Mouse (Mus musculus): ENCODE results near the gene Slc7a4.

Gene Slc7a4

DNA sequence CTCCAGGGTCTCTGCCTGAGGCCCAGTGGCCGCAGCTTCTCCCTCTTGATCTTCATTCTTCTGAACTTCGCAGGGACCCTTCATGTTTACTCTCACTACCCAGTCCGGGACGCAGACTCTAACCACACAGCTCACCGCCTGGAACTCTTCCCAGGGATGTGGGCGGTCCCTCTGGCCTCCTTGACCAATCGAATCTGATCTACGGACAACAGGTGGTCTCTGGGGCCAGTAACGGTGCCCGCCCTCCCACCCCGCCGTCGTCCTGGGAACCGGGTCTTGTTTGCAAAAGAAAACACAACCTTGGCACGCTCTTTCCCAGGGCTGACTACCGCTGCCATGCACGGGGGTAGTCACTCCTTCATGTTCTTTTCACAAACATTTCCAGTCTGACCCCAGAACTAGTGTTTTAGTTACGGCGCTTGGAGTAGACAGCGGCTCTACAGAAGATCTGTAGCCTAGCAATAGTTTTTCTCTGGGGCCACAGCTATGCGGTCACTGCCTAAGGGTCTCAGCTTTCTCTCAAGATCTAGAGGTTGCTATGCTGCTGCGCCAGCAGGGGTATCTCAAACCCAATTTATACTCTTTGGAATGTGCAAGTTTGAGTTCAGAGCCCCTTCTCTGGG is 21.8 kb downstream of the Slc7a4 start, which contains the start of gene Lrrc74b:
Gene Lrrc74b, minus strand, starts transcription at position 120 of the 623 bp plus-strand sequence.
- DNase-seq = peak; percentile 98

- DNase-seq = peak; percentile 80
These were observed 23.5 kb downstream of the Slc7a4 start for GRCm38 (mm10) chr16:17559396-17560027.

DNA sequence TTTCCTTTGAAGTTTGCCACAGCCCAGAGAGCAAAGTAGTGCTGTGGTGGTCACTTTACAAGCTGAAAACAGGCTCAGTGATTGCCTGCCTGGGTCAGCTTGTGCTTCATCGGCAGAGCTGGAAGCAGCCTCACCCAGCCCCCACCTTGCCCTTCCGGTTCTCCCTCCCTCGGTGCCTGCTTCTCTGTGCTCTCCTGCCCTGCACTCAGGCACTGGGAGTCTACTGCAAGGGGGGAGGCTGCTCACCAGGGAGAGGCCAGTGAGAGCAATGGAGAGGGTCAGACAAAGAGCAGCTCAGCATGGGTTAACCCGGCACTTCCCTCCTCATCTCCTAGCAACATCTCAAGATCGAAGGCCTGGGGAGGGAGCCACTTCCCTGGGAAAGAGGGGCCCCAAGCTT is 24.2 kb downstream of the Slc7a4 start:
- DNase-seq = no peak

DNA sequence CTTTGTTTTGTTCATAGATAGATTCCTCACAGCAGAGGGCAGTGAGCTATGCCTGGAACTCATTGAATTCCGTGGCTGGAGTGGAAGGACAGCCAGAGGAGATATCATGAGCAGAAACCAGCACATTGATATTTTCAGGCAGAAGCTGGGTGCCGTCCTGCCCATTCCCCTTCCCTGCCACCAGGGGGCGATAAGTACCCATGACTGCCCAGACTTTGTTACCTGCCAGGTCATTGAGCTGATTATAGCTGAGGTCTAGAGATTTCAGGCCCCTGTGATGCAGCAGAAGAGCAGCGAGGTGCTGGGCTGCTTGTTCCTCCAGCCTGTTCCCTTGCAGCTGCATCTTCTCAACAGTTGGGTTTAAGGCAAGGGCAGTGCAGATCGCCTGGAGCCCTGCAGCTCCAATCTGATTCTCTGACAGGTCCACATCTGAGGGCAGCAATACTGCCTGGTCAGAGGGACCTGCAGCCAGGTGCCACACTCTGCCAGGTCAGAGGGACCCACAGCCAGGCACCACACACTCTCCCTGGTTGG is 25.0 kb downstream of the Slc7a4 start:
- peak; percentile 92 for DNase-seq

DNA sequence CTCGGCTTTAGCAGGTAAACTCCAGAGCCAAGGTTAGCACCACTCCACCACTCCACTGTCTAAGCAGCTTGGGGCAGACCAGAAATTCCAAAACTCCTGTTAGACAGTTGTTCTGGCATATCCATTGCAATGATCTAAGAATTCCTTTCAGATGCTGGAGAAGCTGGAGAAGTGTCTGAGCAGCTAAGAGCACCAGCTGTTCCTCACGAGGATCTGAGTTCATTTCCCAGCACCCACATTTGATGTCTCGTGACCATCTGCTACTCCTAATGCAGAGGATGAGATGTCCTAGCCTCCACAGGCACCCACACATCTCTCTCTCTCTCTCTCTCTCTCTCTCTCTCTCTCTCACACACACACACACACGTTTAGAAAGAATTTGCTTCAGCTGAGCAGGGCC is 26.1 kb downstream of the Slc7a4 start:
- no peak for DNase-seq

DNA sequence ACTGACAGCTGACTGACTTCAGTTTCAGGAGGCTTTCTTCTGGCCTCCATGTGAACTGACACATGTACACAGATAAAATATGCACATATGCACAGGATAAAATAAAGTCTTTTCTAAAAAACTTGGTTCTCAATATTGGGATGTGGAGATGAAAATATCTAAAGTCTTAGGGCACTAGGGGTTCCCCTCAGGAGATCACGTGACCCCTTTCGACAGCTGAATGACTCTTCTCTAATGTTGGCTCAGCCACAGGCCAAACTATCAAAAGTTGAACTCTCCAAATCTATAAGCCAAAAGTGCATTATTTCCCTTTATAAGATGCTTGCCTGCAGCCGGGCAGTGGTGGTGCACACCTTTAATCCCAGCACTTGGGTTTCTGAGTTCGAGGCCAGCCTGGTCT is 26.8 kb downstream of the Slc7a4 start:
- DNase-seq = no peak

- DNase-seq = peak; percentile 88
These were observed 28.3 kb downstream of the Slc7a4 start for GRCm38 (mm10) chr16:17554702-17555101.

DNA sequence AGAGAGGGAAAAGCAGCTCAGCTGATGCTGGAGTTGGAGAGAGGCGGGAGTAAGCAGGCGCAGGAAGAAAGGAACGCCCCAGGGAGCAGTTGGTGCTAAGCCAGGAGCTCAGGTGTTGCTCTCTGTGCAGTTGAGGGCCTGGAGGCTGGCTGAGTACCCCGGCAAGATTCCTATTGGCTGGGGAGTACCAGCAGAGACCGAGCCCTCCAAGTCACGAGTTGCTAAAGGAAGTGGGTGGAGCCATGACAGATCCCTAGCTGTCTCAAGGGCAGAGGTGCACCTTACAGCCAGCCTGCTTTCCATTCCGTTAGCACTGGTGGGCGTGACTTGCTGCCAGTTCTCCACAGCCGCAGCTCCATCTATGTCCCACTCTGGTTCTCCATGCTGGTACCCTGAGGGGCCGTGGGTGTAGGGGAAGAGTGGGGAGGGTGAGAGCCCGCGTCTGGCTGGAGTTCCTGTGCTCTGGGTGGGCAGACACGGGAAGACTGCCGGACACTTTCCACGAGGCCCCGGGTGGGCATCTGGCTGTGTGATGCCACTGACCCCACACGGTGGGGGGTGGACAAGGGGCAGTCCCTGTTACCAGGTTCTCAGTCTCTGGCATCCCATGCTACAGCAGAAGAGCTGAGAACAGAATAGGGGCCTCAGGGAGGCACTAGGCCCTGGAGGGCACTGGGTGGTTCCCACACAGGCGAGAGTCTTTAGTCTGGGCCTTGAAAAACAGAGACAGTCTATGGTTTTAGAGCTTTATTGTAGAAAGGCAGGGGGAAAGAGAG is 28.9 kb downstream of the Slc7a4 start:
- DNase-seq = peak; percentile 97

DNA sequence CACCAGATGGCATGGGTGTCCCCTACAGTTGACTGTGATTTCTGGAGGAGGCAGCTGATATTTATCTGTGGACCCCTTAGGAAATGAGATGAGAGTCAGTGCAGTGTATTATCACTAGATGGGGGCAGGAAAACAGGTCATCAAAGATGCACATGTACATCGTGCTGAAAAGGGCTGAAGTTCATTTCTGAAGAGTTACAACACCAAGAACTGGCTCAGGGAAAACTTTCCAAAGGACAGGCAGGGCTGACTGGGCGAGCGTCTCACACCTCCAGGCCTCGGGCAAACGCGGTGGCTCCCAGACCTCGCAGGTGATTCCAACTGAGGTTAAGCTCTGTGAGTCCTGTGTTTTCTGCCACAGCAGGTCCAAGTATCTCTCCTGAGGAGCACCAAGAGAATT is 30.2 kb downstream of the Slc7a4 start:
- DNase-seq = no peak

DNA sequence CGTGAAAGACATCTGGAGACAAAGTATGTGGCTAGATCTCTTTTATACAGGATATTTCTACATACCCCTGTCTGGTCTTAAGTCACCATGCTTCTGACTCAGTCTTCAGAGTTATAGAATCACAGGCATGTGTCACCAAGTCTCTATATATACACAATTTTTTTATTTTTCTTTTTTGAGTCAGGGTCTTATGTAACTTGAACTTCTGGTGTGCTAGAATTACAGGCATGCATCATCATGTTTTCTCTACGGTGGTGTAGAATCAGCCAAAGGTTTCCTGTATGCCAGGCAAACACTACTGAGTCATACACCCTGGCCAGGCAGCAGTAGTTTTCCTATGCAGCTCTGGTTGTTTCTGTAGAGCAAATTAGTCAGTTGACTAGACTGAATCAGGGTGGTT is 40.4 kb downstream of the Slc7a4 start:
- no peak for DNase-seq

GRCm38 (mm10) chr16:17536584-17536983 is 46.4 kb downstream of the Slc7a4 start:
- DNase-seq = no peak

- DNase-seq = peak; percentile 86
These were observed 50.2 kb downstream of the Slc7a4 start for GRCm38 (mm10) chr16:17532676-17533329.

GRCm38 (mm10) chr16:17532271-17532670 is 50.7 kb downstream of the Slc7a4 start:
- DNase-seq = peak; percentile 83

DNA sequence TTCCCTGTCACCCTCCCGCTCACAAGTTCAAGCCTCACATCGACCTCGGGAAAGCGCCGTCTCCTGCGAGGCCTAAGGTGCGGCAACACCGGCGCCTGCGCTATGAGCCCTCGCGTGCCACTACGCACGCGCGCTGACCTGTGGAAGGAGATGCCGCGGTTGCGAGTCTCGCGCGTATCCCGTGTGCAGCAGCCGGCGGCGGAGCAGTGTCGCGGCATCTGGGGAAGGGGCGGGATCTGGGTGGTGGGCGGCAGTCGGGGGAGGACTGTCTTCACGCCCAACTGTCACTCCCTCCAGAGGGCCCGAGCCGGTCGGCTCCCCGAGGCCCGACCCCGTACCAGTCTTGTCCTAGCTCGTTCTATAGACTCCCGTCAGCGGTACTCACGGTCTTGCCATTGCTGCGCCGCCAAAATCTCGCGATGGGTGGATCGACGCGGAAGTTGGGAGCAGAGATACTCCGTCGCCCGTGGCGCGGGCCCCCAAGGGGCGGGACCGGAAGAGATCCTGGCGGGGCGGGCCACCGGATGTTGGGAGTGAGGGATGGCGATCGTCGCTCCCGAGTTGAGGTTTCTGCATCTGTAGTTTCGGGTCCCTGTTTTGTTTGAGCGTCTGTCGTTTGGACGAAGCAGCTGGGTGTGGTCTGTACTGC is 52.2 kb downstream of the Slc7a4 start, which contains the start of gene Thap7:
Gene Thap7, minus strand, starts transcription at position 497 of the 649 bp plus-strand sequence.
- DNase-seq = peak; percentile 100

- DNase-seq = peak; percentile 94
These were observed 52.9 kb downstream of the Slc7a4 start for GRCm38 (mm10) chr16:17529981-17530586.

DNA sequence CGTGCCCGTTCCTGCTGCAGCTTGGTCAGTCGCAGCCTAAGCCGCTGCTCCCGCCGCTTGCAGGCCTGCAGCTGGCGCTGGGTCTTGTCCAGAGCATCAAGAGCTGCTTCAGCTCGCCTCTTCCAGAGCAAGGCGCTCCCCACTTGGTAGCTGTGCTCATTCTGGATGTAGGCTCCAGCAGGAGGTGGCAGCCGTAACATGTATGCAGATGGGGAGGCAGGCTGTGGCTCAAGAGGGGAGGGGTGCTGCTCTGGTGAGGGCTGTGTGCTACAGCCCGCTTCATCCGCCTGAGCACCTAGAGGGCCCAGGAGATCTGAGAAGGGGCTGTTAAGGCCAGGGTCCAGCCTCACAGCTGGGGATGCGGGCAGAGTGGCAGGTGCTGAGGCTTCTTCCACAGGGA is 54.7 kb downstream of the Slc7a4 start:
- peak; percentile 90 for DNase-seq

DNA sequence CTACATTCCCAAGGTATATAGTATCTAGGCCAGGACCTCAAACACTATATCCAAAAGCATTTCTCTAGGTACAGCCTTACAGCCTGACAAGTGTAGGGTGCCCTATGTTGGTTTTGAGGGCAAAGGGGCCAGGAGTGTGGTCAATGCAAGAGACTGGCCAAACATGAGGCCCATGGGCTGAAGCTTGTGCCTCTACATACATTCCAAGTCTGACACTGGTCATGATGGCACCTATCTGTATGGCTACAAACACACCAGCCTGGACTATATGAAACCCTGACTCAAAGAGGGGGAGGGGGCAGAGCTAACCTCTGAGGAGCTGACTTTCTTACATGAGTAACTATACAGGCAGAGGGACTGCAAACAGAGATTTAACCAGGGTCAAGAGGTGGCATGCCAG is 55.4 kb downstream of the Slc7a4 start:
- peak; percentile 81 for DNase-seq

DNA sequence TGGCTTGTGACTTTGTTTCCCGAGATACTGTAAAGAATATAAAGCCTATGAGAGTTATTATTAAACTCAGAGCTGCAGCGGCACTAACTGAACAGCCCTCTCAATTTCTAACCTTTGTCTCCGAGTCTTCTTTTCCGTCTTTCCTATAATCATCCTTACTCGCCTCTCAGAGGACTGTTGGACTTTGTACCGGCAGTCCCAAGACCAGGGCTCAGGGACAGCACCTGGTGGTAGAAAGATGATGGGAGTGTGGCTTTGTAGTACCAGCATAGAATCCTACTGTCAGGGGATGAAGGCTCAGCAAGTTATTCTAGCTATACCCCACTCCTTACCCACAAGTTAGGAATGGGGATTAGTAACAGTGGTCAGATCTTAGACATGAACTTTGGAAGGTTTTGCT is 56.8 kb downstream of the Slc7a4 start:
- no peak for DNase-seq

DNA sequence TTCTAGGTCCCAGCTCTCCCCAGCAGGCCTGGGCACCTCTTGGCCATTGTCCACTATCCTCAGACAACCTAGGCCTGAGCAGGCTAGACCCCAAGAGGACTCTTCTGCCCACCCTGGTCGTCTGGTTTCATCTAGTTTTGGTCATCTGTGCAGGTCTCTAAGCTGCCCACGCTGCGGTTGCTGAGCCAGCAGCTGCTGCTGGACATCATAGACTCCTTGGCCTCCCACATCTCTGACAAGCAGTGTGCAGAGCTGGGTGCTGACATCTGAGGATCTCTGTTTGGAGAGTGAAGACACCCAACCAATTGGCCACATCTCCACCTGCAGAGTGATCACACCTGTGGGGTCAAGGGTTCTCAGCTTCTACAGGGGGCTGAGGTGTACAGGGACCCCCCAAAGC is 57.5 kb downstream of the Slc7a4 start:
- peak; percentile 88 for DNase-seq

DNA sequence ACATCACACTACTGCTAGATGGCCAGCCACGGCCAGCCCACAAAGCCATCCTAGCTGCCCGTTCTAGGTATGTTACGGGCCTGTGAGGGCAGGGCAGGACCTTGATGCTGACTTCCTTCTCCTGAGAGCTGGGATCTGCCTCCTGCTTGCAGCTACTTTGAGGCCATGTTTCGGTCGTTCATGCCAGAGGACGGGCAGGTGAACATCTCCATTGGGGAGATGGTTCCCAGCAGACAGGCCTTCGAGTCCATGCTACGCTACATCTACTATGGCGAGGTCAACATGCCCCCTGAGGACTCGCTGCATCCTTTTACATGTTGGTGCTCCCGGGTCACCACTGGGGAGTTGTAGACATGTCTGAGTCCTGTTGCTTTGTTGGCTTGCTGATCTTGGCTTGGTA is 58.9 kb downstream of the Slc7a4 start:
- peak; percentile 84 for DNase-seq
